Mouse (Mus musculus): Measurements from ENCODE around the gene Cacna2d3. TPM values are rescaled to one million over a fixed set of nuclear protein-coding genes. Genes with fewer than 3 reads are reported as not detected.
A peak's percentile ranks its signal among the peaks of the same experiment; 100 is the strongest.

Cacna2d3 gene
- total RNA-seq, 1 experiment, result 0.40 TPM

DNA sequence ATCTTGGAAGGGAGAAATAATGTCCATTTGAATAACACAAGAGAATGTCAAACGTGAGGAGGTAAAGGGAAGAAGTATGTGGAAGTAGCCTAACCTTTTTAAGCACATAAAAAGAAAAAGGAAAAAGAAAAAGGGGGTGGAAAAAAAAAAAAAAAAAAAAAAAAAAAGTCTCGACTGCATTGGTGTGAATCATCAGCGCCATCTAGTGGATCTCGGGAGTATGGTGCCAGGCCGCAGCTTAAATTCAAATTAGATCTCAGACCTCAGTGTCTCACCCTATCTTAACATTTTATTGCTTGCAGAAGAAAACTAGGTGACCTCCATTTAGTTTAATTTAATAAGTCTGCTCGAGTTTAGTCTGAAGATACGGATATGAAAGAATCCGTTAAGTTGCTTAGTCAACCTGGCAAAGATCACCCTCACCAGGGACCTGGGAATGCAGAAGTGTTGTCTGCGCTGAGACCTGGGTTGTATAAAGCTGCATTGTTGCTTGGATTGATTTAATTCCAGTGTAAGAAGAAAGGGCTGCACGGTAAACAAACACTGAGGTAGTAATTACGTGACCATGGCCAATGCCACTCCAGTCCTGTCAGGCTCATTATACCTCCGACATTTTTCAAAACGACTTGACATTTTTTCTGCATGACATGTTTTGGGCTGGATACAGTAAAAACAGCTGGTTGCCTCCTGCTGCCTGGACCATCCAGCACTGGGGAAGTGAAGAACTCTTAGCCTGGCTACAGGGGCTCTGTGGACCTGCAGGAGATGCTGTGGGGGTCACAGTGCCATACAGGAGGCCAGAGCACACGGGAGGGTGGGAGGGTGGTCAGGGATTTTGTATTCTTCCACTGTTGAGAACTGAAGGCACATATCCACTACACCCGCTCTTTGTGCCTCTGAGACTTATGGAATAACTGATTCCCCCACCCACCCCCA, 278.3 kb downstream of the Cacna2d3 start:
- H3K36me3 ChIP-seq (ENCODE audit: control insufficient read depth, insufficient read depth, low read length, poor library complexity, severe bottlenecking), result no peaks in the 10 kb centered on the region
- H3K9ac ChIP-seq (ENCODE audit: insufficient read depth, low read depth, low read length, poor library complexity, severe bottlenecking), result no peak overlapping the region
- no peaks in the 10 kb centered on the region for H3K9me3 ChIP-seq (ENCODE audit: control insufficient read depth, insufficient read depth, low read depth, low read length)
- in situ Hi-C loops (cut with MboI; ENCODE audit: low sequenced_read_pairs in 2 of 2, unreplicated experiment in 2 of 2), result loop anchor here in 1 of 2 experiments (25.0 kb wide), 1 partner anchor 306 kb away; no protein-coding TSS in a partner anchor
- H3K4me1 ChIP-seq (ENCODE audit: control insufficient read depth in 2 of 2, insufficient read depth in 2 of 2, low read length in 2 of 2, poor library complexity in 1 of 2), result no peaks in the 10 kb centered on the region
- TF ChIP-seq CHD2 (IDR thresholded peaks at IDR 0.05; ENCODE audit: low read depth, low read length), result no peak
- no peak for TF ChIP-seq HCFC1 (IDR thresholded peaks at IDR 0.05; ENCODE audit: borderline replicate concordance, insufficient read depth, low read length)
- TF ChIP-seq MAFK (IDR thresholded peaks at IDR 0.05; ENCODE audit: insufficient read depth, low read depth, low read length), result peak; percentile 33; the same call in 1 of the 2 replicates
- peak; percentile 73; the same call in 1 of the 2 replicates for TF ChIP-seq ZC3H11A (IDR thresholded peaks at IDR 0.05; ENCODE audit: borderline replicate concordance, low read depth, low read length)
- peak; percentile 100 for TF ChIP-seq ZNF384 (IDR thresholded peaks at IDR 0.05; ENCODE audit: low read depth, low read length)
- DNase-seq (ENCODE audit: low read depth, low spot score), result peak; percentile 29
- no peak overlapping the region for H3K4me3 ChIP-seq (ENCODE audit: insufficient read depth in 1 of 2, low read depth in 1 of 2, low read length in 2 of 2, poor library complexity in 1 of 2, severe bottlenecking in 1 of 2)
- no peak overlapping the region for H3K27ac ChIP-seq (ENCODE audit: insufficient read depth, low read depth, low read length, poor library complexity, severe bottlenecking)

DNA sequence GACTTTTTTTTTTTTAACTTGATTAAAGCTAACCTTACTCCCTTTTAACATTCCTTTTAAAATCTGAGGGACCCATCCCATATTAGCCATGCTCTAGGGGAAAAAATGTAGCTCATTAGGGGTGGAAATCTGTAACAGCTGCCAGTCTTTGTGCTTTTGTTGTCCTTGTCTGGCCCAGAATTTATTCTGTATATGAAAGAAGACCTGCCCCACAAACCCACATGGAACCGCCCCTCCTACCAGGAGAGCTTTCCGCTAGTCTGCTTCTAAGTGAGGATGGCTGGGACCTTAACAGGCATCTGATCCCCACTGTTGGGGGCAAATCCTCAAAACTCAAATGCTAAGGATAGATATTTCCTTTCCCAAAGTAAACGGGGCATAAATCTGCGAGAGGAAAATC, 279.2 kb downstream of the Cacna2d3 start:
- Histone ChIP-seq H3K4me1 (ENCODE audit: control insufficient read depth in 2 of 2, insufficient read depth in 2 of 2, low read length in 2 of 2, poor library complexity in 1 of 2) (no peaks in the 10 kb centered on the region), H3K4me3 (ENCODE audit: insufficient read depth in 1 of 2, low read depth in 1 of 2, low read length in 2 of 2, poor library complexity in 1 of 2, severe bottlenecking in 1 of 2) (no peak overlapping the region), H3K9ac (ENCODE audit: insufficient read depth, low read depth, low read length, poor library complexity, severe bottlenecking) (no peak overlapping the region), H3K36me3 (ENCODE audit: control insufficient read depth, insufficient read depth, low read length, poor library complexity, severe bottlenecking) (no peaks in the 10 kb centered on the region), H3K9me3 (ENCODE audit: control insufficient read depth, insufficient read depth, low read depth, low read length) (no peaks in the 10 kb centered on the region), H3K27ac (ENCODE audit: insufficient read depth, low read depth, low read length, poor library complexity, severe bottlenecking) (no peak overlapping the region)
- TF ChIP-seq CHD2 (IDR thresholded peaks at IDR 0.05; ENCODE audit: low read depth, low read length), result no peak
- TF ChIP-seq MAFK (IDR thresholded peaks at IDR 0.05; ENCODE audit: insufficient read depth, low read depth, low read length), result no peak
- TF ChIP-seq ZC3H11A (IDR thresholded peaks at IDR 0.05; ENCODE audit: borderline replicate concordance, low read depth, low read length), result no peak
- TF ChIP-seq ZNF384 (IDR thresholded peaks at IDR 0.05; ENCODE audit: low read depth, low read length), result no peak
- TF ChIP-seq HCFC1 (IDR thresholded peaks at IDR 0.05; ENCODE audit: borderline replicate concordance, insufficient read depth, low read length), result no peak
- in situ Hi-C loops (cut with MboI; ENCODE audit: low sequenced_read_pairs in 2 of 2, unreplicated experiment in 2 of 2), result loop anchor here in 1 of 2 experiments (25.0 kb wide), 1 partner anchor 305 kb away; no protein-coding TSS in a partner anchor
- DNase-seq (ENCODE audit: low read depth, low spot score), result no peak

- H3K9me3 ChIP-seq (ENCODE audit: control insufficient read depth, insufficient read depth, low read depth, low read length), result no peaks in the 10 kb centered on the region
- in situ Hi-C loops (cut with MboI; ENCODE audit: low sequenced_read_pairs in 2 of 2, unreplicated experiment in 2 of 2), result loop anchor here in 1 of 2 experiments (25.0 kb wide), 1 partner anchor 301 kb away; no protein-coding TSS in a partner anchor
- H3K27ac ChIP-seq (ENCODE audit: insufficient read depth, low read depth, low read length, poor library complexity, severe bottlenecking), result no peak overlapping the region
- no peak for TF ChIP-seq ZC3H11A (IDR thresholded peaks at IDR 0.05; ENCODE audit: borderline replicate concordance, low read depth, low read length)
- TF ChIP-seq CHD2 (IDR thresholded peaks at IDR 0.05; ENCODE audit: low read depth, low read length), result no peak
- TF ChIP-seq ZNF384 (IDR thresholded peaks at IDR 0.05; ENCODE audit: low read depth, low read length), result no peak
- TF ChIP-seq HCFC1 (IDR thresholded peaks at IDR 0.05; ENCODE audit: borderline replicate concordance, insufficient read depth, low read length), result no peak
- TF ChIP-seq MAFK (IDR thresholded peaks at IDR 0.05; ENCODE audit: insufficient read depth, low read depth, low read length), result no peak
- H3K9ac ChIP-seq (ENCODE audit: insufficient read depth, low read depth, low read length, poor library complexity, severe bottlenecking), result no peak overlapping the region
- 0 out of 4 replicates have a peak, but pooled peaks cover 0 to 5% of the 10 kb centered on the region in 2 experiments for H3K4me1 ChIP-seq (ENCODE audit: control insufficient read depth in 2 of 2, insufficient read depth in 2 of 2, low read length in 2 of 2, poor library complexity in 1 of 2)
- H3K36me3 ChIP-seq (ENCODE audit: control insufficient read depth, insufficient read depth, low read length, poor library complexity, severe bottlenecking), result no peaks in the 10 kb centered on the region
- no peak overlapping the region for H3K4me3 ChIP-seq (ENCODE audit: insufficient read depth in 1 of 2, low read depth in 1 of 2, low read length in 2 of 2, poor library complexity in 1 of 2, severe bottlenecking in 1 of 2)
- DNase-seq (ENCODE audit: low read depth, low spot score), result no peak
Measured at GRCm38 (mm10) chr14:29438666-29439065, 283.0 kb downstream of the Cacna2d3 start.

DNA sequence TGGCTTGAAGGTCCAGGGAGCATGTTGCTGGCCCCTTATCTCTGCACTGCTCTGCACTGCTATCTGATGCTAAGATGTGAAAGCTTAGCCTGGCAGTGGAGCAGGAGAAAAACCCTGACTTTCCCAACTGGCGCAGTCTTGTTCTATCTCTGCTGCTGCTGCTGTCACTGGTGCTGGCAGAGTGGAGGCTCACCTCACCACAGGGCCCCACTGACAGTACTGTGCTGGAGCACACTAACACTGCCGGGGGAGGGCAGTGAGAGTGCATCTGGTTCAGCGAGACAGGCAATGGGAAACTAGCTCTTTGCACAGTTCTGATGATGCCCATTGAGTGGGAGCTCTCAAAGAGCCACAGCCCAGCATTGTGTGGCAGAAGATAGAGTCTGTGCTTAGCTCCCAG, 283.4 kb downstream of the Cacna2d3 start:
- in situ Hi-C loops (cut with MboI; ENCODE audit: low sequenced_read_pairs in 2 of 2, unreplicated experiment in 2 of 2), result loop anchor here in 1 of 2 experiments (25.0 kb wide), 1 partner anchor 301 kb away; no protein-coding TSS in a partner anchor
- no peak for DNase-seq (ENCODE audit: low read depth, low spot score)
- Histone ChIP-seq H3K4me1 (ENCODE audit: control insufficient read depth in 2 of 2, insufficient read depth in 2 of 2, low read length in 2 of 2, poor library complexity in 1 of 2) (0 out of 4 replicates have a peak, but pooled peaks cover 0 to 5% of the 10 kb centered on the region in 2 experiments), H3K36me3 (ENCODE audit: control insufficient read depth, insufficient read depth, low read length, poor library complexity, severe bottlenecking) (no peaks in the 10 kb centered on the region), H3K27ac (ENCODE audit: insufficient read depth, low read depth, low read length, poor library complexity, severe bottlenecking) (no peak overlapping the region), H3K9me3 (ENCODE audit: control insufficient read depth, insufficient read depth, low read depth, low read length) (no peaks in the 10 kb centered on the region), H3K4me3 (ENCODE audit: insufficient read depth in 1 of 2, low read depth in 1 of 2, low read length in 2 of 2, poor library complexity in 1 of 2, severe bottlenecking in 1 of 2) (no peak overlapping the region), H3K9ac (ENCODE audit: insufficient read depth, low read depth, low read length, poor library complexity, severe bottlenecking) (no peak overlapping the region)
- no peak for TF ChIP-seq ZNF384 (IDR thresholded peaks at IDR 0.05; ENCODE audit: low read depth, low read length)
- TF ChIP-seq CHD2 (IDR thresholded peaks at IDR 0.05; ENCODE audit: low read depth, low read length), result no peak
- TF ChIP-seq HCFC1 (IDR thresholded peaks at IDR 0.05; ENCODE audit: borderline replicate concordance, insufficient read depth, low read length), result no peak
- no peak for TF ChIP-seq ZC3H11A (IDR thresholded peaks at IDR 0.05; ENCODE audit: borderline replicate concordance, low read depth, low read length)
- TF ChIP-seq MAFK (IDR thresholded peaks at IDR 0.05; ENCODE audit: insufficient read depth, low read depth, low read length), result no peak

Measured in ES-E14 (cell line).